Comparison of ENCODE assay signal across 7 mouse cellular contexts in genomic region chr16:85901581-85901910, GRCm38 (mm10). TPM values are rescaled to one million over a fixed set of nuclear protein-coding genes. Genes with fewer than 3 reads are reported as not detected.
DNase-seq lines count a peak whose midpoint lies in the region; ATAC-seq and TF ChIP-seq lines count a peak whose summit lies in the region.

Adamts5 (minus strand) TSS chr16:85901828.

- no peak within 1 kb of the TSS for H3K27ac ChIP-seq in spleen, adult 2 months (ENCODE audit: insufficient read depth, low read length)
- H3K27ac ChIP-seq in embryonic facial prominence, embryonic 15.5 days (replicated peaks): peak within 1 kb of the TSS; percentile 84
- H3K27ac ChIP-seq in liver, embryonic 13.5 days: no peak within 1 kb of the TSS

- peak within 1 kb of the TSS; percentile 93 for H3K4me2 ChIP-seq in embryonic facial prominence, embryonic 15.5 days (replicated peaks)
- H3K4me2 ChIP-seq in liver, embryonic 13.5 days: peak within 1 kb of the TSS; percentile 62

- no peak for TF ChIP-seq CTCF in spleen, adult 2 months (IDR thresholded peaks at IDR 0.05; ENCODE audit: extremely low read depth, insufficient read depth, insufficient read length, insufficient replicate concordance)

- peak within 1 kb of the TSS; percentile 32; the same call in 1 of the 2 replicates for H3K4me3 ChIP-seq in spleen, adult 2 months (ENCODE audit: extremely low read depth, insufficient read depth, insufficient read length)
- peak within 1 kb of the TSS; percentile 62 for H3K4me3 ChIP-seq in embryonic facial prominence, embryonic 15.5 days (replicated peaks)
- H3K4me3 ChIP-seq in liver, embryonic 13.5 days (replicated peaks): peak within 1 kb of the TSS; percentile 50

- peak within 1 kb of the TSS; percentile 40 for H3K9ac ChIP-seq in embryonic facial prominence, embryonic 15.5 days
- H3K9ac ChIP-seq in liver, embryonic 13.5 days: 0 out of 2 replicates have a peak within 1 kb of the TSS, but pooled peaks have one; percentile 22

- no peaks in the 10 kb centered on the region for H3K4me1 ChIP-seq in spleen, adult 2 months (ENCODE audit: control insufficient read depth, insufficient read depth, insufficient read length)
- H3K4me1 ChIP-seq in embryonic facial prominence, embryonic 15.5 days: peaks cover 18% of the 10 kb centered on the region
- no peaks in the 10 kb centered on the region for H3K4me1 ChIP-seq in liver, embryonic 13.5 days (replicated peaks)

- intact Hi-C loops in heart, postnatal 36 days (cut with DNase I): loop anchor here (5.0 kb wide), 2 partner anchors 66 to 351 kb away; no protein-coding TSS in a partner anchor

- no peak for TF ChIP-seq POLR2A in spleen, adult 2 months (IDR thresholded peaks at IDR 0.05; ENCODE audit: low read depth, low read length)

- peaks cover 2% of the 10 kb centered on the region; the same call in 1 of the 2 replicates for H3K27me3 ChIP-seq in spleen, adult 2 months (ENCODE audit: control insufficient read depth, insufficient read depth, low read length)
- peaks cover 9% of the 10 kb centered on the region for H3K27me3 ChIP-seq in embryonic facial prominence, embryonic 15.5 days
- peaks cover 40% of the 10 kb centered on the region for H3K27me3 ChIP-seq in liver, embryonic 13.5 days

- WGBS in spleen, adult 2 months: 5% methylated on average over 13 of the region's 13 CpGs
- 12% methylated on average over 13 of the region's 13 CpGs for WGBS in embryonic facial prominence, embryonic 15.5 days
- 6% methylated on average over 13 of the region's 13 CpGs for WGBS in liver, embryonic 13.5 days (ENCODE audit: insufficient replicate concordance)

- ATAC-seq in embryonic facial prominence, embryonic 15.5 days (ENCODE audit: insufficient number of reproducible peaks, low FRiP score, low TSS enrichment, low read depth): no peak
- ATAC-seq in liver, embryonic 13.5 days (ENCODE audit: low read depth): no peak

- H3K36me3 ChIP-seq in spleen, adult 2 months (ENCODE audit: control insufficient read depth, insufficient read depth, low read length): no peaks in the 10 kb centered on the region
- H3K36me3 ChIP-seq in embryonic facial prominence, embryonic 15.5 days: no peaks in the 10 kb centered on the region
- H3K36me3 ChIP-seq in liver, embryonic 13.5 days: no peaks in the 10 kb centered on the region

- H3K9me3 ChIP-seq in embryonic facial prominence, embryonic 15.5 days (replicated peaks): no peaks in the 10 kb centered on the region
- H3K9me3 ChIP-seq in liver, embryonic 13.5 days (replicated peaks): no peaks in the 10 kb centered on the region

- DNase-seq in spleen, adult 2 months (ENCODE audit: low read depth in 1 of 2, low spot score in 2 of 2): no peak
- no peak for DNase-seq in spleen, adult 18-20 months
- DNase-seq in heart, postnatal 36 days: peak; percentile 32 to 52
- DNase-seq in liver, embryonic 13.5 days: no peak
- DNase-seq in retina, postnatal 1 day: peak; percentile 43
- DNase-seq in testis, postnatal 10 days (ENCODE audit: low spot score): no peak

RNA-seq across cellular contexts. Expression of gene Adamts5, which starts in this region (rescaled TPM):
- 1.4 and 1.7 TPM in 2 replicates for polyA plus RNA-seq in spleen, adult 2 months (2012; rRNA removed)
- polyA plus RNA-seq in embryonic facial prominence, embryonic 15.5 days (2015; fragmentation: Nextera tagmentation; extraction: Ambion mirVana): 6.0 and 7.0 TPM in 2 replicates
- total RNA-seq in heart, postnatal 36 days (2021): 10 to 100 TPM in 1 of 2 experiments, 1 to 10 TPM in 1; 9.3 to 11.4 TPM
- 0.44 and 0.50 TPM in 2 replicates for polyA plus RNA-seq in liver, embryonic 13.5 days (2015; fragmentation: Nextera tagmentation; extraction: Ambion mirVana)

Comparison
In these comparisons a context has a peak if more than half of its experiments do, and no peak if none do; other contexts are left out.
1. DNase-seq: peak in heart, postnatal 36 days (2 of 2) and retina, postnatal 1 day (single experiment); none in spleen, adult 2 months (0 of 2), spleen, adult 18-20 months (0 of 2), liver, embryonic 13.5 days (single experiment) and testis, postnatal 10 days (single experiment).
2. Peak in every context shown above with its lines, with median percentiles within 50 percentile points of each other: H3K4me3 ChIP-seq.